In the genomic region with DNA sequence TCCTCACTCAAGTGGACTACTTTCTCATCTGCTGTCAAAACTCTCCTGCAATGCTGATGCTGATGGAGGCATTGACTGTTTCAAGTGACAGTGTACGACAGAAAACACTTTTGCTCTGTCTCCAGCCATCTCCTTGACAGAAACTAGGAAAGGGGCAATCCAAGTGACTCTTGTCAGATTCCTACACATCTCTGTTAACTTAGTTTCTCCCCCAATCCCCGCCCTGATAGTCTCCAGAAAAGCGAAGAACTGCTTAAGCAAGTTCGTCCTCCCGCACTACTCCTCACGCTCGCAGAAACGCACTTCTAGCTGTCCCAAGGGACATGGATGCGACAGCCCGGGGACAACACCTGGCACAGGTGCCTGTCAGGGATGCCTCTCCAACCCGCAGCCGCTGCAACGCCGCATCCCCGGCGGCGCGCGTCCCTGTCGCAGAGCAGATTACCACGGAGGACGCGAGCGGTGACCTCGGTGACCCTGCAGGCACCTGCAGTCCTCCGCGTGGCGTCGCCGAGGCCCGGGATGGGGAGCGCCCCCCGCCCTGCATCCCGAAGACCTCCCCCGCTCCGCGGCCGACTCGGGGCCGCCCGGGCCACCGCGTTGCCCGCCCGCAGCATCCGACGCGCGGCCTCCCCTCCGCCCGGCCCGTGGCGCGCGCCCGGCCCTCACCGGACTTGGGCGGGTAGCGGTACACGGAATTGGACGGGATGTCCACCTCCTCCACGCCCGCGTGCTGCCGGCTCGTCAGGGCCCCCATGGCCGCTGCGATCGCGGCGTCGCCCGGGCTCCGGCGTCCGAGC, we compare ENCODE assay signal across 8 mouse cellular contexts. TPM values are rescaled to one million over a fixed set of nuclear protein-coding genes. Genes with fewer than 3 reads are reported as not detected.
DNase-seq lines count a peak whose midpoint lies in the region; ATAC-seq and TF ChIP-seq lines count a peak whose summit lies in the region.

No protein-coding gene starts in this region.

- H3K27me3 ChIP-seq in hindbrain, embryonic 10.5 days (ENCODE audit: insufficient read depth, poor library complexity, severe bottlenecking) = peaks cover 37% of the 10 kb centered on the region

- peak; percentile 25 for DNase-seq in gastrocnemius, postnatal 14 days
- no peak for DNase-seq in gastrocnemius, adult 18-20 months (ENCODE audit: low spot score)
- peak; percentile 51 for DNase-seq in hindbrain, embryonic 10.5 days (ENCODE audit: low spot score)
- peak; percentile 16 to 42 for DNase-seq in lung, postnatal 4 days
- DNase-seq in right cerebral cortex, postnatal 4 days = peak; percentile 39
- no peak for DNase-seq in left cerebral cortex, postnatal 36 days (ENCODE audit: low spot score in 2 of 2)

- ATAC-seq in CD4-positive, CD25-positive, alpha-beta regulatory T cell, adult 4 months = peak; percentile 43

- WGBS in hindbrain, embryonic 10.5 days = under 1% methylated on average over 76 of the region's 76 CpGs

- no peaks in the 10 kb centered on the region for H3K4me1 ChIP-seq in cortical plate, adult 2 months (ENCODE audit: control insufficient read depth, insufficient read depth, low read length)
- H3K4me1 ChIP-seq in hindbrain, embryonic 10.5 days (replicated peaks) = peaks cover 34% of the 10 kb centered on the region

- intact Hi-C loops in gastrocnemius, postnatal 14 days (cut with DNase I; ENCODE audit: low total_unique reads) = no loop called here
- intact Hi-C loops in left cerebral cortex, postnatal 36 days (cut with DNase I) = no loop called here

- peak overlapping the region; percentile 90 for H3K27ac ChIP-seq in cortical plate, adult 2 months (ENCODE audit: insufficient read depth, low read length)
- peak overlapping the region; percentile 93 for H3K27ac ChIP-seq in hindbrain, embryonic 10.5 days

- TF ChIP-seq POLR2A in cortical plate, adult 2 months (IDR thresholded peaks at IDR 0.05; ENCODE audit: extremely low read depth, insufficient read depth, low read length) = no peak

- H3K4me3 ChIP-seq in cortical plate, adult 2 months (ENCODE audit: insufficient read depth, low read length) = peak overlapping the region; percentile 91
- H3K4me3 ChIP-seq in hindbrain, embryonic 10.5 days = peak overlapping the region; percentile 84

- TF ChIP-seq CTCF in cortical plate, adult 2 months (IDR thresholded peaks at IDR 0.05; ENCODE audit: extremely low read depth, insufficient read depth, low read length) = no peak

- H3K9me3 ChIP-seq in hindbrain, embryonic 10.5 days = no peaks in the 10 kb centered on the region

- peaks cover 6% of the 10 kb centered on the region; the same call in 1 of the 2 replicates for H3K36me3 ChIP-seq in hindbrain, embryonic 10.5 days

RNA-seq across cellular contexts. Expression of a gene that starts 0.6 kb away (rescaled TPM):
- 10 to 100 TPM; 38.3 to 48.7 TPM for total RNA-seq in gastrocnemius, postnatal 14 days (2021)
- 10 to 100 TPM; 24.2 to 27.5 TPM for total RNA-seq in gastrocnemius, adult 18-20 months (2021)
- 1 to 10 TPM; 8.4 to 8.8 TPM for polyA plus RNA-seq in CD4-positive, CD25-positive, alpha-beta regulatory T cell, adult 4 months (2017; shearing (Covaris generic))
- 183 and 189 TPM in 2 replicates for polyA plus RNA-seq in cortical plate, adult 2 months (2012; rRNA removed)
- 9.5 and 16.9 TPM in 2 replicates for polyA plus RNA-seq in hindbrain, embryonic 10.5 days (2016; fragmentation: Nextera tagmentation; extraction: Ambion mirVana)
- total RNA-seq in left cerebral cortex, postnatal 36 days (2021) = 100 to 1,000 TPM; 266 to 286 TPM

RNA-seq across cellular contexts. Expression of a gene that starts 21.7 kb away (rescaled TPM):
- total RNA-seq in gastrocnemius, postnatal 14 days (2021) = 10 to 100 TPM; 42.6 to 58.9 TPM
- total RNA-seq in gastrocnemius, adult 18-20 months (2021) = 10 to 100 TPM; 32.1 to 45.8 TPM
- polyA plus RNA-seq in CD4-positive, CD25-positive, alpha-beta regulatory T cell, adult 4 months (2017; shearing (Covaris generic)) = 10 to 100 TPM; 12.2 to 13.0 TPM
- polyA plus RNA-seq in cortical plate, adult 2 months (2012; rRNA removed) = 61.3 and 63.2 TPM in 2 replicates
- polyA plus RNA-seq in hindbrain, embryonic 10.5 days (2016; fragmentation: Nextera tagmentation; extraction: Ambion mirVana) = 45.8 and 84.5 TPM in 2 replicates
- 10 to 100 TPM; 27.5 to 31.8 TPM for total RNA-seq in left cerebral cortex, postnatal 36 days (2021)

RNA-seq across cellular contexts. Expression of a gene that starts 53.8 kb away (rescaled TPM):
- not detected for total RNA-seq in gastrocnemius, postnatal 14 days (2021)
- not detected for total RNA-seq in gastrocnemius, adult 18-20 months (2021)
- not detected for polyA plus RNA-seq in CD4-positive, CD25-positive, alpha-beta regulatory T cell, adult 4 months (2017; shearing (Covaris generic))
- 0.06 and 0.13 TPM in 2 replicates for polyA plus RNA-seq in cortical plate, adult 2 months (2012; rRNA removed)
- polyA plus RNA-seq in hindbrain, embryonic 10.5 days (2016; fragmentation: Nextera tagmentation; extraction: Ambion mirVana) = 0.16 and 0.20 TPM in 2 replicates
- not detected for total RNA-seq in left cerebral cortex, postnatal 36 days (2021)

Comparison
In these comparisons a context has a peak if more than half of its experiments do, and no peak if none do; other contexts are left out.
1. DNase-seq: peak in gastrocnemius, postnatal 14 days (single experiment), hindbrain, embryonic 10.5 days (single experiment), lung, postnatal 4 days (2 of 2) and right cerebral cortex, postnatal 4 days (single experiment); none in gastrocnemius, adult 18-20 months (single experiment) and left cerebral cortex, postnatal 36 days (0 of 2).
2. RNA of a gene that starts 0.6 kb away (total RNA-seq): 266 to 286 TPM in left cerebral cortex, postnatal 36 days; 38.3 to 48.7 TPM in gastrocnemius, postnatal 14 days and 24.2 to 27.5 TPM in gastrocnemius, adult 18-20 months; every median in the first group is over 4 times any median in the second.